Mouse (Mus musculus) hematopoietic stem cell, adult 5-6 weeks (primary cell): Measurements from ENCODE around the gene Gfra4. TPM values are rescaled to one million over a fixed set of nuclear protein-coding genes. Genes with fewer than 3 reads are reported as not detected.

Experiments
- ATAC-seq, 2 experiments: fragments of 125-278 bp in 1 of 2; replicated peaks in 1 of 2; 2 replicates each; pipeline ENCODE4 v1.8.0; 2016 to 2017; ENCODE audit warnings: inconsistent platforms in 2 of 2, mild to moderate bottlenecking in 2 of 2, moderate number of reproducible peaks in 2 of 2, low read depth in 1 of 2, moderate TSS enrichment in 1 of 2; ENCODE audit not compliant: low FRiP score in 2 of 2, poor library complexity in 2 of 2, severe bottlenecking in 2 of 2, insufficient read depth in 1 of 2, low TSS enrichment in 1 of 2
- total RNA-seq: library from RNA; stranded (forward); fragments of 172-1452, 232-1000 nt; gene quantifications from 2 replicates; pipeline ENCODE4 v1.2.3, GENCODE M21; 2017

Gene Gfra4
- total RNA-seq: 5.2 TPM in 1 of 2 replicates, not detected in the other

DNA sequence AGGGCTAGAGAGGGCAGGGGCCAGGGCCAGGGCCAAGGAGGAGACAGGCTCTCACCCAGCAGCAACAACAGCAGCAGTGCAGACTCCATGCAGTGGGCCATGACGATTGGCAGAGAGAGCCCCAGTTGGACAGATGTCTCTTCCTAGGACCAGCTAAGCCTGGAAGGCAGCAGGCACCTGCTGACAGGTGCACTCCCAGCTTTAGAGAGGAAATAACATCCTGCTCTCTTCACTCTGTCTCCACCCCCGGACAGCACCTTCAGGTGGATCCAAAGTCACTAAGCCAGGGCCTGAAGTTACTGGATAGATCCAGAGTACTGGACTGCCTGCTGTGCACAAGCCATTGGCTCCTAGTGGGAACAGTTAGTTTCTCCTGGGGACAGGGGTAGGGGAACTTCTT is at the start of gene Gfra4:
Gfra4 (minus strand) TSS at position 101 of the 400 bp plus-strand sequence.
- no peak for ATAC-seq

DNA sequence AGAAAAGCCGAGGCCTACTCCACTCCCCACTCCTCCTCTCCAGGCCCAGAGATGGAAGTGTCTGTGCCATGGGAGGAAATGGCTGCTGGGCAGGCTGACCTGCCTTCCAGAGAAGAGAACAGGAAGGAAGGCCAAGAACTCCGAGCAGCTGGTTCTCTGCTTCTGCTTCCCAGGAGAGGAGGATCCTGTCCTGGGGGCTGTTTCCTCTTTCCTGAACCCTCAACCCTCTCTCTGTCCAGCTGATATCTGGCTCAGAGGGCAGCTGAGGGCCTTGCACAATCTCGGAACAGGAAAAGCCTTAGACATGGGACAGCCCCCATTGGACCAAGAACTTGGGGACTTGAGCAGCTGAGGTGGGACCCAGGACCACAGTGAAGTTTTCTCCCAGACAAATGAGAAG is 48.0 kb upstream of the Gfra4 start:
- no peak for ATAC-seq

DNA sequence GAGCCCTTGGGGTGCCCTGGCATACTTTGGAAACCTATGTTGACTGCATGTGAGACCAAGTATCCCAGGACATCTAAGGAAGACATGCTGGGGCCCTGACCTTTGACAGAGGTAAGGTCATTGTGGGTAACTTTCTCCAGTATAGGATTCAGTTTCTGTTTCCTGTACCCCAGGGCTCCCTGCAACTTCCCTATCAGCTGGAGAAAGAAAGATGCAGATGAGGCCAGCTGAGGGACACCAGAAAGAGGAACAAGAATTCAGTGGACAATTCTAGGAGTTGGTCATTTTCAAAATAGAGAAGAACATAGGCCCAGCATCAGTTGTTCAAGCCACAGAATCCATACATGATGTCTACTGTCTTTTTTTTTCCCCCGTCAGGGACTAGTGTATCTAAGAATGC is 46.7 kb upstream of the Gfra4 start:
- ATAC-seq: peak; percentile 35 to 41; a peak in 2 of 4 replicates

- peak in 1 of 2 experiments; percentile 7; a peak in 1 of 4 replicates for ATAC-seq
These were observed 45.7 kb upstream of the Gfra4 start for GRCm38 (mm10) chr2:131088581-131088980.

DNA sequence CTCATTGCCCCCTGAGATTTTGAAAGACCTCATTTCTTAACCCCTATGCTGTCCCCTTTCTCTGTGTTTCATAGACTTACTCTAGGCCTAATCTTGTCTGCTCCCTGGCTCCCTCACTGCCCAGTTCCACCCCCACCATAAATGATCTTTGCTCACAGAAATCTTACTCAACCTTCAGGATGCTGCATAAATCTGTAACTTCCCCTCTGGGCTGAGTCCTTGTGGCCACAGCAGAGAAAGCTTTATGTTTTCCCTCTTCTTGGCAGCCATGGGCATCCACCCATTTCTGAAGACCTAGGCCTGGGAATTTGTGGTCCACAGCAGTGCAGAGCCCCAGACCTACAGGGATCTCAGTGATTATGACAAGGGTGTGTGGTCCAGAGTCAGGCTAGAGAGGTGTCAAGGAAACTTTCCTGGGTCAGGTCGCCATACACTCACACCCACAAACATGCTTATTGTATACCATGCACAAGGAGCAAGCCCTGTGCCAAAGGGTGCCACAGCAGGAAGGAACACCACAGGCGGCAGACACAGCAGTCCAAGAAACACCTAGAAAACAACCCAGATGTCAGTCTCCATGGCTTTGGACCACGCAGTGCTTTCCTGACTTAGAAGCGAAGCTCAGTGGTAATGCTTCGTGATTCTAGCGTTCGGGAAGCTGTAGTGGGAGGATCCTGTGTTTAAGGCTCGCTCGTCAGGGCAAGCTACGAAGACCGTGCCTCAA is 43.9 kb upstream of the Gfra4 start, which contains the start of gene Siglec1:
Siglec1 (minus strand) TSS at position 99 of the 724 bp plus-strand sequence.
- peak; percentile 23 to 24; a peak in 1 of 4 replicates for ATAC-seq

DNA sequence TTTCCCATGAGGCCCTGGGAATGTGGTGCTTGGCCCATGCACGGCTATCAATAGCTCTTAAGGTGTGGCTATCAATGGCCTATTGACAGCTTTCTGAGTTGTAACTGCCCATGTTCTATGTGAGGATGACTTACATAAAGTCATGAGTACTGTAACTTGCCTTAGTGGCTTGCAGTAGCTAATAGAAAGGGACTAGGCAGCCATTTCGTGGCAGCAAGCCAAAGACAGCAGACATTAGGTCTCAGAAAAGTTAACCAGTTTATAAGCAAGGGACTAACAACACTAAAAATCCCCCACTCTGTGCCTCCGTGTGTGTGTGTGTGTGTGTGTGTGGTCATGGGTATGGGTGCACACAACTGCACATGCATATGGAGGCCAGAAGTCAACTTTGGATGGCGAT is 41.3 kb upstream of the Gfra4 start:
- no peak for ATAC-seq

DNA sequence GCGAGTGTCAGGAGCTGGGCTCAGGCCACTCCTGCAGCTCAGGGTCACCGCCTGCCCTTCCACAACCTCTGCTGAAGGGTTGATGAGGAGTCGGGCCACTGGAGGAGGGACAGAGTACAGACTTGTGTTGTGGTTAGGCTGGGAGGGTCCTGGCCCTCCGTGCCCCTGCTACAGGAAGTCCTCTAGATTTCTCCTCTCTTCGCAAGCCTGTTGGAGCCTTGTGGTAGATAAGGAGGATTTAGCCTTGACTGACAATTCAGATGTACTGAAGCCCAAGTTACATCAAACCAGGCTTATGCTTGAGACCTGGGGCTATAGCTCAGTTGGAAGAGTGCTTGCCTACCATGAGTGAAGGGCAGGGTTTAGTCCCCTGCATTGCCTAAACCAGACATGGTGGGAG is 37.6 kb upstream of the Gfra4 start:
- peak in 1 of 2 experiments; percentile 47; a peak in 1 of 4 replicates for ATAC-seq

- no peak for ATAC-seq
These were observed 29.6 kb upstream of the Gfra4 start for GRCm38 (mm10) chr2:131072536-131072935.

GRCm38 (mm10) chr2:131067481-131067880 is 24.6 kb upstream of the Gfra4 start:
- ATAC-seq: no peak

- ATAC-seq: no peak
These were observed 23.5 kb upstream of the Gfra4 start for GRCm38 (mm10) chr2:131066342-131066741.

DNA sequence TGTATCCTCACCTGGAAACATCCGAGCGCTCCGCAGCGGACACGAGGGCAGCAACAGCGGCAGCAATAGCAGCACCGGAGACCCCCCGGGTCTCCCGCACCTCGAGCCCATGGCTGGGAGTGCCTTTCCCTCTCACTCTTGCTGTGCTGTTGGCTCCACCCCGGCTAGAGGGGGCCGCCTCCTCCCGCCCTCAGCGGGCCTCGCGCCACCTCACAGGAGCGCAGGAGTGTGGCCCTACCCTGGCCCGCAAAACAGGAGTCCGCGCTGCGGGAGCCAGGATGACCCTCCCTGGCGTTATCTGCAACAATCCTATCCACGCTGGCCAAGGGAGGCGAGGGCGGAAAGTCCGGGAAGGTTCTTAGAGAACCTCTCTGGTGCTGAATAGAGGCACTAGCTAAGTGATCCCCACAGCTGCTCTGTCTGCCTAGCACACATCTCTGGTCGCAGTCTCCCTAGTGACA is 20.5 kb upstream of the Gfra4 start, which contains the start of gene Adam33:
Adam33 (minus strand) TSS at position 411 of the 461 bp plus-strand sequence.
- no peak for ATAC-seq

DNA sequence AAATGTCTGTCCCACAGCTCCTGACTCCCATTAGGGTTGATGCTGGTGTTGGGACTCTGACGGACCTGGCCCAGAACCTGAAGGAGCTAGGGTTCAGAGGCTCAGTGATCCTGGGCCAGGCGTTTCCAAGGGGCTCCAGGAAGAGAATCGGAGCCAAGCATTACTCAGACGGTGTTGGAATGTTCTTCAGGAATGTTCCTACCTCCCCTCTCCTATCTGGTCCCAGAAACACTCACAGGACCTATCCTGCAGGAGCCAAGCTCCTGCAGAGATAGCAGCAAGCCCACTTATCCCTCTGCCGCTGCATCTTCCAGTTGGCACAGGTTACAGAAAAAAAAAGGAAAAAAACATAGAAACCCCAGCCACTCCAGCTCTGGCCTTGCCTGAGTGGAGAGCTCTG is 18.7 kb upstream of the Gfra4 start:
- ATAC-seq: no peak

- ATAC-seq: no peak
These were observed 17.9 kb upstream of the Gfra4 start for GRCm38 (mm10) chr2:131060784-131061183.

GRCm38 (mm10) chr2:131059781-131060540 is 17.1 kb upstream of the Gfra4 start:
- no peak for ATAC-seq

GRCm38 (mm10) chr2:131059377-131059776 is 16.5 kb upstream of the Gfra4 start:
- no peak for ATAC-seq

DNA sequence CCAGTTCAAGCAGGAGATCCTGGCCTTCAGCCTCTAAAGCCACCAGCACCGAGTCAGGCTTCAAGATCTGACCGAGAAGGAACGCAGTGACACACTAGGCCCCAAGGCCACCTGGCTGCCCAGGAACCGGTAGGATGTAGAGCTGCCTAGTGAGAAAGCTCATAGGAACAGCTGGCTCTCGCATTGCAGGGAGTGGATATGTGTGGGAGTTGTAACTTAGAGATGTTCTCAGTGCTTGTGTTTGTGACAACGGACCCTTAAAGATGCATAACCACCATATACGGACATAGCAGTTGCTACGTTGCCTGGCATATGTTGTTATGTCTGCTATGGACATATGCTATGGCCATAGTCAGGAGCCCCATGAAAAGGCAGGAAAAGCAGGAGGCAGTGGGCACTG is 15.8 kb upstream of the Gfra4 start:
- ATAC-seq: no peak

- ATAC-seq: peak; percentile 35 to 52; a peak in 2 of 4 replicates
These were observed 13.3 kb upstream of the Gfra4 start for GRCm38 (mm10) chr2:131056191-131056590.

- ATAC-seq: peak; percentile 44 to 58
These were observed 12.7 kb upstream of the Gfra4 start for GRCm38 (mm10) chr2:131055631-131056030.
